Mouse (Mus musculus) heart, postnatal 0 days (tissue): ENCODE data around the gene Pagr1b. TPM values are rescaled to one million over a fixed set of nuclear protein-coding genes. Genes with fewer than 3 reads are reported as not detected.

Source experiments
- ATAC-seq: fragments of 200-750 bp; cut with Nextera tagmentation; 2 replicates; pipeline ENCODE4 v1.8.0; 2017; ENCODE audit warnings: low read depth, moderate number of reproducible peaks, moderate library complexity; ENCODE audit not compliant: insufficient read depth
- DNase-seq: peaks from one replicate; pipeline ENCODE4 v3.0.0-alpha.2; 2016; ENCODE audit warnings: low spot score
- H3K27ac ChIP-seq: fragments of 300-500 bp; sonication (generic); 2 replicates; pipeline ENCODE4 v1.5.1; 2014; ENCODE audit warnings: low read depth, mild to moderate bottlenecking
- H3K27me3 ChIP-seq: fragments of 300-500 bp; sonication (generic); 2 replicates; pipeline ENCODE4 v1.6.1; 2014; ENCODE audit warnings: low read length, mixed read lengths; ENCODE audit not compliant: control insufficient read depth, insufficient read depth
- H3K36me3 ChIP-seq: fragments of 300-500 bp; sonication (generic); replicated peaks from 2 replicates; pipeline ENCODE4 v1.6.1; 2014; ENCODE audit warnings: low read length, mixed read lengths; ENCODE audit not compliant: control insufficient read depth, insufficient read depth
- H3K4me1 ChIP-seq: fragments of 300-500 bp; sonication (generic); 2 replicates; pipeline ENCODE4 v1.6.1; 2014; ENCODE audit warnings: antibody characterized with exemption; ENCODE audit not compliant: control insufficient read depth, insufficient read depth
- H3K4me2 ChIP-seq: fragments of 300-500 bp; sonication (generic); 2 replicates; pipeline ENCODE4 v1.6.1; 2014; ENCODE audit warnings: low read depth, mild to moderate bottlenecking, low read length, moderate library complexity
- H3K4me3 ChIP-seq: fragments of 300-500 bp; sonication (generic); 2 replicates; pipeline ENCODE4 v1.5.1; 2014; ENCODE audit warnings: low read depth, low read length
- H3K9ac ChIP-seq: fragments of 300-500 bp; sonication (generic); replicated peaks from 2 replicates; pipeline ENCODE4 v1.6.1; 2014; ENCODE audit warnings: low read depth, low read length, mixed read lengths
- H3K9me3 ChIP-seq: fragments of 300-500 bp; sonication (generic); replicated peaks from 2 replicates; pipeline ENCODE4 v1.6.1; 2016; ENCODE audit warnings: low read length; ENCODE audit not compliant: control insufficient read depth
- CTCF ChIP-seq: IDR thresholded peaks from 2 replicates; pipeline ENCODE4 v1.5.1; 2016; ENCODE audit warnings: antibody characterized with exemption, control low read depth, low read depth
- EP300 ChIP-seq: IDR thresholded peaks from 2 replicates; pipeline ENCODE4 v1.6.1; 2016; ENCODE audit warnings: antibody characterized with exemption, low read depth
- WGBS: fragments of 180-500 bp; shearing (Covaris S2); extraction: QIAGEN DNeasy Blood & Tissue Kit; methylation state at CpG from one replicate; pipeline ENCODE4 v1.1.7; 2014; 5-methylcytosine and 5-hydroxymethylcytosine counted together
- polyA plus RNA-seq: library from polyadenylated mRNA; unstranded; fragments of >200 nt; fragmentation: Nextera tagmentation; extraction: Ambion mirVana; gene quantifications from 2 replicates; pipeline ENCODE4 v1.2.1, GENCODE M21; 2015
- total RNA-seq: library from RNA; depleted of rRNA; stranded (reverse); fragments of >200 nt; gene quantifications from 2 replicates; pipeline ENCODE4 v1.2.3, GENCODE M21; 2014; ENCODE audit warnings: low replicate concordance

The Pagr1b gene
- total and polyA plus RNA-seq, 2 experiments from 2014 or later, result not detected

DNA sequence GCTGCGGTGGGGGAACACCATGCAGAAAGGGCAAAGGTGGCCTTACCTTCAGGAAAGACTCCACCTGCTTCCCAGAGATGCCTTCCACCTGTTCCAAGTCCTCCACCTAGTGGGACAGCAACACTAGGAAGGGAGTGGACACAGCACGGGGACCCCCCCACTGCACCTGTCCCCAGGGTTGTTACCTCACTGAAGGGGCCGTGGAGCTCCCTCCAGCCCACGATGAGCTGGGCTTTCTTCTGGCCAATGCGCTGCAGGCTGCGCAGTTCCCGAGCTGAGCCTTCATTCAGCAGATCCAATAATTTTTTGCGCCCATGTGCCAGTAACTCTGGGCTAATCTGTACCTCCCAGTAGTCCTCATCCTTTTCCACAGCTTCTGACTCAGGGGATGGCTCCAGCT is 11.6 kb upstream of the Pagr1b start:
- peak overlapping the region; percentile 80 for H3K9ac ChIP-seq
- DNase-seq (no peak), ATAC-seq (no peak)
- H3K4me1 ChIP-seq, result peaks cover 25% of the 10 kb centered on the region
- no peak for TF ChIP-seq EP300
- no peak for TF ChIP-seq CTCF
- no peaks in the 10 kb centered on the region for H3K27me3 ChIP-seq
- no peaks in the 10 kb centered on the region for H3K9me3 ChIP-seq
- 58% methylated on average over 8 of the region's 8 CpGs for WGBS
- peak overlapping the region; percentile 96 for H3K4me2 ChIP-seq
- peaks cover 53% of the 10 kb centered on the region for H3K36me3 ChIP-seq
- H3K4me3 ChIP-seq, result peak overlapping the region; percentile 91
- H3K27ac ChIP-seq, result peak overlapping the region; percentile 99

GRCm38 (mm10) chr7:127026984-127027726 is 10.9 kb upstream of the Pagr1b start, which contains the start of gene Maz:
TSS of gene Maz (minus strand) at chr7:127027037.
- peak; percentile 99 for DNase-seq
- TF ChIP-seq EP300 (peak; percentile 96), CTCF (no peak)
- peak within 1 kb of the TSS; percentile 99 for H3K27ac ChIP-seq
- peak within 1 kb of the TSS; percentile 96 for H3K4me2 ChIP-seq
- H3K36me3 ChIP-seq, result peaks cover 53% of the 10 kb centered on the region
- peak within 1 kb of the TSS; percentile 93 for H3K9ac ChIP-seq
- peak; percentile 88 for ATAC-seq
- under 1% methylated on average over 50 of the region's 63 CpGs for WGBS
- peaks cover 25% of the 10 kb centered on the region for H3K4me1 ChIP-seq
- H3K4me3 ChIP-seq, result peak within 1 kb of the TSS; percentile 91
- H3K27me3 ChIP-seq, result no peaks in the 10 kb centered on the region
- no peaks in the 10 kb centered on the region for H3K9me3 ChIP-seq

- Histone ChIP-seq H3K9ac (peak overlapping the region; percentile 93), H3K27me3 (no peaks in the 10 kb centered on the region), H3K4me3 (peak overlapping the region; percentile 91), H3K9me3 (no peaks in the 10 kb centered on the region), H3K4me2 (peak overlapping the region; percentile 96), H3K4me1 (peaks cover 26% of the 10 kb centered on the region), H3K27ac (peak overlapping the region; percentile 99), H3K36me3 (peaks cover 52% of the 10 kb centered on the region)
- WGBS, result 0% methylated on average over 2 of the region's 48 CpGs
- peak; percentile 13 for ATAC-seq
- TF ChIP-seq CTCF (no peak), EP300 (no peak)
- no peak for DNase-seq
Measured at GRCm38 (mm10) chr7:127026616-127026983, 10.3 kb upstream of the Pagr1b start.

- peak; percentile 63 for DNase-seq
- peak overlapping the region; percentile 96 for H3K4me2 ChIP-seq
- H3K27ac ChIP-seq, result peak overlapping the region; percentile 99
- H3K4me1 ChIP-seq, result peaks cover 30% of the 10 kb centered on the region
- peak; percentile 9 for ATAC-seq
- peak overlapping the region; percentile 91 for H3K4me3 ChIP-seq
- peaks cover 48% of the 10 kb centered on the region for H3K36me3 ChIP-seq
- TF ChIP-seq EP300 (no peak), CTCF (no peak)
- no peaks in the 10 kb centered on the region for H3K9me3 ChIP-seq
- H3K27me3 ChIP-seq, result no peaks in the 10 kb centered on the region
- WGBS, result under 1% methylated on average over 26 of the region's 48 CpGs
- peak overlapping the region; percentile 93 for H3K9ac ChIP-seq
Measured at GRCm38 (mm10) chr7:127026161-127026600, 9.9 kb upstream of the Pagr1b start.

DNA sequence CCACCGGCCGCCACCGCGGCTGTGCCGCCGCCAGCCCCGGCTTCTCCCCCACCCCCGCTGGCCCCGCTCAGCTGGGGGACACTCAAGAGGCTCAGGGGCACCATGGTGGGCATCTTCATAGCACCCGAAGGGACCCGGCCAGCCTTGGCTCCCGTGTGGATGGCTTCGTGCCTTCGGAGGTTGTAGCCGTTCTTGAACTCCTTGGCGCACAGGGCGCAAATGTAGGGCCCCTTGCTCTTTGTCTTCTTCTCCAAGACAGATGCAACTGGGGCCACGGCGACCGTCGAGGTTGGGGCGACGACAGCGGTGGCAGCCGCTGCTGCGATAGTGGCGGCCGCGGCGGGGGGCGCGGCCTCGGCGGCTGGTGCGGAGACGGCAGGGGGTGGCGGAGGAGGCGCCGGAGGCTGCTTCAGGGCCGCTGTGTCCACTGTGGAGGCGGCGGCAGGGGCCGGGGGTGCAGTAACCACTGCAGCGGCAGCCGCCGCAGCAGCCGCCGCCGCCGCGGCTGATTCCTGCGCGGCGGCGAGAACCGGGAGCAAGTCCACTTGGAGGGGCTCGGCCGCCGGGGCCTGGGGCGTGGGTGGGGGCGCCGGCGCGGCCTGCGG is 9.4 kb upstream of the Pagr1b start:
- Histone ChIP-seq H3K27me3 (no peaks in the 10 kb centered on the region), H3K36me3 (peaks cover 43% of the 10 kb centered on the region), H3K4me3 (peak overlapping the region; percentile 91), H3K4me1 (peaks cover 35% of the 10 kb centered on the region), H3K9ac (peak overlapping the region; percentile 93), H3K27ac (peak overlapping the region; percentile 99), H3K4me2 (peak overlapping the region; percentile 96), H3K9me3 (no peaks in the 10 kb centered on the region)
- TF ChIP-seq CTCF (no peak), EP300 (no peak)
- under 1% methylated on average over 58 of the region's 65 CpGs for WGBS
- ATAC-seq, result no peak
- no peak for DNase-seq
